Mouse (Mus musculus) urinary bladder, adult 2 months (tissue): ENCODE measurements around the gene Nfyb. TPM values are rescaled to one million over a fixed set of nuclear protein-coding genes. Genes with fewer than 3 reads are reported as not detected.

Source experiments
- DNase-seq: peaks from one replicate; pipeline ENCODE4 v3.0.0; 2022; ENCODE audit warnings: low spot score
- polyA plus RNA-seq: library from polyadenylated mRNA; depleted of rRNA; stranded (reverse); fragments of >200 nt; gene quantifications from 2 replicates; pipeline ENCODE4 v1.2.3, GENCODE M21; 2012; rRNA removed

Nfyb gene
- polyA plus RNA-seq: 23.2 and 24.1 TPM in 2 replicates

DNA sequence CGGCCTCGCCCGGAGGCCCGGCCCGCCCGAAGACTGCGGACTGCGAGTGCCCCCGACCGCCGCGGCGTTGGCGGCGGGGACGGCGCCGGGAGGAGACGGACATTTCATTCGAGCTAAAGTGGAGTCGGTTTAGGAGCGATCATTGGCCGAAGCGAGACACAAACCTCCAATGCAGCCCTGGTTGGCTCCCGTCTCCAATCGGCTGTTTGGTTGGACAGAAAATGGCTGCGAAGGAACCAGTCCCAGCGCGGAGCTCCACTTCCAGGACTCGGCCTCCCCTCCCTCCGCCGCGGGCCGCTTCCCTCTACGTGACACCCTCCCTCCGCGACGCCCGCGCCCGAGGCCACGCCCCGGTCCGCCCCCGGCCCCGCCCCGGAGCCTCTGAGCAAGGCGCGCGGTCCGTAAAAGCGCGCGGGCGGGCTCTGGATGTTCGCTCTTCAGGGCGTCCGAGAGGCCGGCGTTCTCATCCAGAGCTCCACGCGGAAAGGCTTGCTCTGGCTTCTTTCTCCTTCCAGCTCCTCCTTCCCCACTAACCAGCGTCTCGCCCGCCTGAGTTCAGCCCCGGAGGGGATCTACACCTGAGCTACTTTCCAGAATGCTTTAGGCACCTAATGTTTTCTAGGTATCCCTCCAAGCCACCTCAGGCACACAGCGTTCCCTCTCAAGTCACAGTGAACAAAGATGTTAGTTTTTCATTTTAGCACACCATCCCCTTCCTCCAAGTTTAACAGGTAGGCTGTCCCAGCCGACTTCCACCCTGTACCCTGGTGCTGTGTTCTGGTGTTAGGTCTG, at the start of gene Nfyb:
Gene Nfyb (minus strand): TSS at position 305 of the 792 bp plus-strand sequence.
- DNase-seq: peak; percentile 96

DNA sequence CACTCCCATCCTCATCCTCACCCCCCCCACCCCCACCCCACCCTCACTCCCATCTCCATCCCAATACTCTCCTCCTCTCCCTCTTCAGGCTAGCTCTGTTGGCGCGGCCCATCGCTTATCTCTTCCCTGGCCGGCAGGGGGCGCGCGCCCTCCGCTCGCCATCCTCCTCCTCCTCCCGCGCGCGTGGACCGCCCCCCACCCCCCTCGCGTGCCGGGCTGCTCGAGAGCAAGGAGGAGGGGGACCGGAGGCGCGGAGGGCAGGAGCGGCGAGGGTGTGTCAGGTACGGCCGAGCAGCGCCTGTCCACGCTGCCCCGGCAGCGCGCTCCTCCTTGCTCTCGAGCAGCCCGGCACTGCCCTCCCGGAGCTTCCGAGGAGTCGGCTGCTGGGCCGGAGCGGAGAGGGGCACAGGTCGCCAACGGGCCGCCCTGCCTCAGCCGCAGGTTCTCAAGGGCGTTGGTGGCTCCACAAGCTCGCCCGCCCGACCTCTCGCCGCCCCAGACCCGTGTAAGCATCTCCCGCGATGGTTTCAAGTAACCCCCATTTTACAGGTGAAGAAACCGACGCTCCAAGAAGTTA, 48.0 kb upstream of the Nfyb start:
- DNase-seq: peak; percentile 70

DNA sequence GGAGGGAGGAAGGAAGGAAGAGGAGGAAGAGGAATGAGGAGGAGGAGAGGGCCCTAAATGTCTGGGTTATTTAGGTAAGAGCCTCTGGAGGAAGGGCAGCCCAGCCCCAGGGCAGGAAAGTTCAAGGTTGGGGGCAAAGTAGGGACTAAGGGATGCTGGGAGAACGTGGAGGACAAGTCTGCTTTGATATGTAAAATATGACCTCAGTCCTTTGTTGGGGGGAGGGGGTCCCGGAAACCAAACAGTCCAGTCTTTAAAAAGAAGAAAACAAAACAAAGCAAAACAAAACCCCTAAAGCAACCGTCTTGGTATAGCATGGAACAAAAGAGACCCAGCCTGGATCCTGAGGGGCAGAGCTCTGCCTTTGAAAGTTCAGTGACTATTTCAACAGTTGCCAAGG, 45.4 kb upstream of the Nfyb start:
- DNase-seq: no peak

DNA sequence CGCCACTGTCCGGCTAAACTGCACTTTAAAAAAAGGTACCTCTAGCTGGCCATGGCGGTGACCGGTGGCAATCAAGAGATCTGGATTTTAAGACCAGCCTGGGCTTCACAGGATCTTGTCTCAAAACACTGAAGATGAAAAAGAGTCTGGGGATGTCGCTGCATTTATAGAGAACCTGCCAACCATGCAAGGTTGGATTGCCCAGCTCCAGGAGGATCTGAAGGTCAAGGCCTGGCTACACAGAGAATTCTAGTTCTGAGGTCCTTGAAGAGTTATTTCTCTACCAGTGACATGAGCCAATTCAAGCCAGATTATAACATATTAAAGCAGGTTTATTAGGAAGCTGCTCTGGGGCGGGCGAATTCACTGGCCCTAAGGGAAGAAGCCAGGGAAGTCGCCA, 44.9 kb upstream of the Nfyb start:
- no peak for DNase-seq

DNA sequence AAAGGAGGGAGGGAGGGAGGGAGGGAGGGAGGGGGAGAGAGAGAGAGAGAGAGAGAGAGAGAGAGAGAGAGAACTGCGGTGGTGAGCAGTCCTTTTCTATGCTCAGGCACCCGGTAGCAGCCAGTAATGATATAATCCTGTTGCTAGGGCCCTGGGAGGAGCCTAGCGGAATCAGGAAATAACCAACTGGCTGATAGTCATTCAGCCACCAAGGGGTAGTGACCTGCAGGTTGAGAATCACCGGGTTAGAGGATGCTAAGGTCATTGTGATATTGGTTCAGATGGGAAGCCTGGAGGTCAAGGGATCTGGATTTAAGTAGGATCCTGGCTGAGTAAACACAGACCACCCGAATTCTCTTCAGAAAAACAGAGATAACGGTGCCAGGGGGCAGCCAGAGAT, 44.2 kb upstream of the Nfyb start:
- no peak for DNase-seq

DNA sequence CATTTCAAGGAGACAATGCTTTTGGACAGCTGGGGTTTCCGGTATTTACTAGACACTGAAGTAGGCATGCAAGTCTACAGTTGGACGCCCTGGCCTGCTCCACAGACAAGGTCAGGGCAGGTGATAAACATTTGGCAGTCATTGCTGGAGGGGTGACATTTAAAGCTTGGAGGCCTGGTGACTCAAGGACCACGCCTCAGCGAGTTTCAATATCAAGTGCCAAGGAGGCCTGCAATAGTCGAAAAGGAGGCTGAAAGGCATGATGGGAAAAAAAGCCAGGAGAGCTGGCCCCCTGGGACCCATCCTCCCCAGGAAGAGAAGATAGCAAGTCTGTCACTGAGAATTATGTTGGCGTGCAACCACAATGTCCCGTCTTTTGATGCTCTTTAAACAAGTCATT, 43.3 kb upstream of the Nfyb start:
- DNase-seq: no peak

DNA sequence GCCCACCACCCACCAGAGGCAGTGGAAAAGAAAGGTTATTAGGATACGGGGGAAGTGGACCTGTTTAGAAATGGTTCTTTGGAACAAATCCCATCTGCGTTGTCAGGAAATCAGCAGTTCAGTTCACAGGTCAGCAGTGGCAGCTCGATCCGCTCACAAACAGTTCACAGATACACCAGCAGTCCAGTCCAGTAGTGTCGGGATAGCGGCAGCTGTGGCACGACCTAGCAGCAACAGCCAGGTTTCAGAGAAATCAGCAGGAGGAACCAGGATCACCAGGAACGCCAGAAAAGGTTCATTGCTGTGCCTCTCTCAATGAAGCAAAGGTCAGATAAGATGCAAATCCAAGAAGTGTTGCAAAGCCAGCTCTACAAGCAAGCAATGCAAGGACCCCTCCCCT, 42.5 kb upstream of the Nfyb start:
- DNase-seq: no peak

DNA sequence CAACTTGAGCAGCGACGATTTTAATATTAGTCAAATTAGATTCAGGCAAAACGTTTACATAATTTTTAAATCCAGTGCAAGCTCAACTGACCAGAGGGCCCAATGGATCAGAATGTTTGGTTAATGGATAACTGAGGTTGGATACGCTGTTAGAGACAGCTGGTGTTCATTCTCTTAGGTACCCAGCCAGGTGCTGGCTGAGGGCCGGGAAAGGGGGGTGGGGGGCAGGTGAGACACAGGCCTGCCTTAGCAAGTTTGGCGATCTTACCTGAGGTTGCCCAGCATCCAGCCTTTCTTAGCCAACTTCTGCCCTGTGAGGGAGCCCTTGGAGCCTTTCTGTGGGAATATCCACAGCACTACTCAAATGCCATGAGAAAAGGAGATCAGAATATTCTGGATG, 41.2 kb upstream of the Nfyb start:
- DNase-seq: no peak

DNA sequence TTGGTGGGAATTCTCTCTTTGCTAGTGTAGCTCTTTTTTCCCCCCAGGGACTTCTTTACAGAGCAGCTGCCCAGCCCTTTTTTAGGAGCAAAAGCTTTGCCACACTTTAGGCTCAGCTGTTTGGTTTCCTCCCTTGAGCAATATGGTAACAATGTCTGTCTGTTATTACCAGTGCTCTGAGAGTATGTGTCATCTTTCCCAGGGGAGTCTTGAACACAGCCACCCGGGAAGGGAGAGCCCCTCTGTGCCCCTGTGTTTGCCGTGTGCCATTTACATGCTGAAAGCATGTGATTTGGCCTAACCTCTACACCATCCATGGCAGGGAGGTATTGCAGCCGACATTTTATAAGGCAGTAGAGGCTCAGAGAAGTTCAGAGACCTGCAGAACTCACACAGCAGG, 40.5 kb upstream of the Nfyb start:
- DNase-seq: no peak

DNA sequence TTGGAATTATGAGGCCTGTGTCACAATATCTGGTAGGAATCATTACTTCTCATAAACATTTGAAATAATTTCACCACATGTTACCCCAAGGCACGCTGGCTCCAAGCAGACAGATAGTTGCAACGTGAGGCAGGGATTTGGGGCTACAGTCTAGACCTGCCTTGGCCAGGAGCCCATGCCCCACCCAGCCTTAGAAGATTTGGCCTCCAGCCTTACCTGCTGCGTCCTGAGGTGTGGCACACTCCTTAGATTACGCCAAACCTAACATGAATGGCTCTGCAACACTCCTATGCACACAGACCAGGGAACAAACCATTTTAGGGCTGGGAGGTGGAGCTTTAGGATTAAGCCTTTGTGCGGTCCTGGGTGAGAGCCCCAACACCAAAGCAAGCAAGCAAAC, 36.1 kb upstream of the Nfyb start:
- DNase-seq: no peak

DNA sequence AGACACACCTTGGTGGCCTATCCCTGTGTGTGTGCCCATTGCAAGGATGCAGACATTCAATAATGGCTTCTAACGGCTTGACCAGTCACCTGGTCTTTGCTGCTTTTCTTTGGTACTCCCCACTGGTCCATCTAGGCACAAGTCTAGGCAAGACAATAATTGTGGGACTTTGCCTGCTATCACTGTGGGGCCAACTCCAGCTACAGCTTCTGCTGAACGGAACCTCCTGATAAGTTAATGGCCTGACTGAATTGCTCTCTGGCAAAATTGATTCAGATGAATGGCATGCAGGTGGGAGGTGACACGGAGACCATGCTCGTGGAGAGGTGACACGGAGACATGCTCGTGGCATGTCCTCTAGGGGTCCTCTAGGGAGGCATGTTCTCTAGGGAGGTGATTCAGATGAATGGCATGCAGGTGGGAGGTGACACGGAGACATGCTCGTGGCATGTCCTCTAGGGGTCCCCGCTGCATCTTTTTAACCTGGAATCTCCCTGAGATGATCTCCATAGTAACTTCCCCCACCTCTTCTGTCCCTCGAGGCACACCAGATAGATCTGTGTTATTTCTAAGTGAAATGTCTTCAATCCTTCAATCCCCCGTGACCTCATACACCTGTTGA, 34.5 kb upstream of the Nfyb start:
- DNase-seq: no peak

DNA sequence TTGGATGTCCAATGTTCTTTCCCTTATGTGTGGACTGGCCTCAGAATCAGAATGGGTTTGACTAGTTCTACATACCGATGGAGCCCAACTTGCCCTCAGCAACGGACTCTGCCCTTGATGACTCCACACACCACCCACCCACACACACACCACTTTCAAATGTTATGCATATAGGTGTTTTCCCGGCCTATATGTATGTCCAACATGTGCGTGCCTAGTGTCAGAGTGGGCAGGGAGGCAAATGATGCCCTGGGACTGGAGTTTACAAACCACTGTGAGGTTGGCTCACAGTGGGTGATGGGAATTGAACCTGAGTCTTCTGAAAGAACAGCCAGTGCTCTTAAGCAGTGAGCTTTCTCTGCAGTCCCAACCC, 33.2 kb upstream of the Nfyb start:
- no peak for DNase-seq

DNA sequence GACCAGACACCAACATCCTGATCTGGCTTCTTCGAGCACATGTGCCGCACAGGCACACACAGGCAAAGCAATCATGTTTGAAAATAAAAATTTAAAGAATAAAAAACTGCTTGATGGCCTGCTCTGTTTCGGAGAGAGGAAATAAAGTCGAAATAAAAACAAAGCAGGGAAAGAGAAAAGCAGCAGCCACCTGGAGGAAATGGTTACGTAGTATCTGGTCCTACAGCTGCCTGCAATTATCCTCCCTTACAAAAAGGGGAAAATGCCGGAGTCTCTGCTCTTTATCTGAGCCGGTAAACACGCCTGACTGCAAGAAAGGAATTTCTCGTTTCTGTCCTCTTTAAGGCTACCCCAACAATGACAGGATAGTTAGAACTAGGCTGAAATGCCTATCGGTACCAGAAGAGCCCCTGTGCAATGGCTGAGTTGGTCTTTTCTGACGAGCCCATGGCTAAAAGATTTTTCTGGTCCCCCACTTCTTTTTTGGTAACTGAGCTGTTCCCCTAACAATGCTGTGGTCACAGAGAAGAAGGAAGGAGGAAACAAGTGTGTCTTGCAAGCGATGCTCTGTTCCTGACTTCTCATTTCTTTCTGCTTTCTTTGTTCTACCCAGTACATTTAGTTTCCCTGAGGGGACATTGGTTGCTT, 32.7 kb upstream of the Nfyb start:
- DNase-seq: no peak

DNA sequence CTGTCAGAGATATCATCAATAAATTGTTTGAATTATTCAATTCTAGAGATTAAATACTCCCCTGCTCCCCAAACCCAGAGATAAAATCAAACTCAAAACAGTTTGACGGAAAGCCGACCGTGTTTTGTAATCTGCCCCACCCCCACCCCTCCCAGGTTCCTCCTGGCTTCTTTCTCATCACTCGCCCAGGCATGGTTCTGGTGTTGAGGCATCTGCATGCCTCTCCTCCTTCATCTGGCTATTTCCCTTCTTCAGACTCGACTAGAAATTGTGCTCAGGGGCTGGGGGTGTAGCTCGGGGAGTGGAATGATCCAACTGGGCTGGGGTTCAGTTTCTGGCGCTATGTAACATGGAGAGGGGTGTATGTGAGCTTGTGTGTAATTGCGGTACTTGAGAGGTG, 31.8 kb upstream of the Nfyb start:
- DNase-seq: no peak

DNA sequence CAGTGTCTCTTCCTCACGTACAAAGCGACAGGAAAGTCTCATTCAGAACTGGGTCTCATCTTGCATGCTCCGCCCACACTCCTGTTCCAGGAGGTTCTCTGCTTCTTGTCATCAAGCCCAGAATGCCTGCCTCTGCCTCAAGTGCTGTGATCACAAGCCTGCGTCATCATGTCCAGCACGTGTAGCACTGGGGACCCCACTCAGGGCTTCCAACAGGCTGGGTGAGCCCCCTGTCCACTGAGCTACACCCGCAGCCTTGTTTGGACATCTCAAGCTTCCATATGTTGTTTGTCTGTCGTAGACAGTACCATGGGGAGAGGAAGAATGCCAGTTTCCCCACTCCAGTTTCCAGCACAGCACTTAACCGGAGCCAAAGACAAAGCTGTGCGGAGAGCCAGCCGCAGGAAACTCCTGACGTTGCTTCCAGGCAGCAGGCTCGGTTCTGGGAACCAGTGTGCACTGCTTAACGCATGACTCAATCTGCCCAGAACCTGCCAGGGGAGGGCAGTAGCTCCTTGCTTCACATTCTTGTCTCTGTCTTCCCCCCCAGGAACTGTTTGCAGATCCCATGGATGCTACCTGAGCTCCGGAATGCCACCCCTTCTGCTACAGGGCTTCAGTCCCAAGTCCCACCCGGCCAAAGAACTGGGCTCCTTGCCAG, 31.3 kb upstream of the Nfyb start:
- peak; percentile 54 for DNase-seq

DNA sequence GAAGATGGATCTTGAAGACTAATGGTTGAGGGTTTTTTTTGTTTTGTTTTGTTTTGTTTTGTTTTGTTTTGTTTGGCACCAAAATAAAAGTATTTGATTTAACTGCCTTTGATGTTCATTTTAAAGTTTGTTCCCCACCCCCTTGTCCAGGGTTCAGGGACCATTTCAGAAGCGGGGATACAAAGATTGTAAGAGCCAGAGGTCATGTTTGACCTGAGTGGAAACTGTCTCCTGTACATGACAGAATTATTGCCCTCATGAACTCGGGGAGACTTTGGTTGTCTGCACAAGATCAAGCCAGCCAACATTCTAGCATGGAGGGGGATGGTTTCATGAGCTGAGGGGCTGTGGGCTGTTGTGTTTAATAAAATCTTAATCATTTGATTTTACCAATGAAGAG, 28.4 kb upstream of the Nfyb start:
- DNase-seq: no peak

DNA sequence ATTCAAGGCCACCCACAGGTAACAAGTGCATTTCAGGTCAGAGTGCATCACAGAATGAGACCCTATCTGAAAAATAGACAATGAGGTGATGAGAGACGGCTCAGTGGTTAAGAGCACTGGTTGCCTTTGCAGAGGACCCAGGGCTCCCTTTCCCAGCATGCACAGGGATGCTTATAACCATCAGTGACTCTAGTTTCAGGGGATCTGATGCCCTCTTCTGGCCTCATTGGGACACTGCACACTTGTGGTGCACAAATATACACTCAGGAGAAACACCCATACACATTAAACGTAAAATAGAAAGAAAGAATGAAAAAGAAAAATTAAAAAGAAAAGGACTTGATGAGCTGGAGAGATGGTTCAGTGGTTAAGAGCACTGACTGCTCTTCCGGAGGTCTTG, 27.8 kb upstream of the Nfyb start:
- no peak for DNase-seq

DNA sequence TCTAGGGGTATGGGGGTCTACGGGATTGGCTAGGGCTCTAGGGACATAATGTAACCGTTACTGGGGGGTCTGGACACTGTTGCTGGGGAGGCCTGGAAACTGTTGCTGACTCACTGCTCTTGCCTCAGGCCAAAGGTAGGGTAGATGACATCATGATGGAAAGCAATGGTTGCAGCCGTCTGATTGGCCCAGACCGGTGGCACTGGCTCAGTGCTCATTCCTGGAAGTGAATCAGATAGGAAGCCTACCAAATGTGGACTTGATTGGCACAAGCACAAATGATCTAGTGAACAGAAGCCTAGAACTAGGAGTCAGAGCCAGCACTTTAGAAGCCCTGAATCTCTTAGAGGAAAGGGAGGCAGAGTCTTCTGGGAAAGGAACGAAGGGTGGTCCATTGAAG, 26.6 kb upstream of the Nfyb start:
- DNase-seq: no peak

DNA sequence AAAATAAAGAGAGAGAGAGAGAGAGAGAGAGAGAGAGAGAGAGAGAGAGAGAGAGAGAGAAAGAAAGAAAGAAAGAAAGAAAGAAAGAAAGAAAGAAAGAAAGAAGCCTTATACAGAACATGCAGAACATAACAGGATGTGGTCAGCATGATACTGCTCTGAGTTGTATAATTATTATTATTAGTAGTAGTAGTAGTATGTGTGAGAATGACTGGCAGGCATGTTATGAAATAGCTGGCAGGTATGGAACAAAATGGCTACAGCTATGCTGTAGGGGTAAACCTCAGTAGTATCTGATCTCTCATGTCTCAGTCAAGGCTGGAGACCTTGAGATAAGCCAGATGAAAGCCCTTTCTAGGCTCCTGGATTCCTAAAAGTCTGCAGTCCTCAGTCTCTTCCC, 25.2 kb upstream of the Nfyb start:
- no peak for DNase-seq

DNA sequence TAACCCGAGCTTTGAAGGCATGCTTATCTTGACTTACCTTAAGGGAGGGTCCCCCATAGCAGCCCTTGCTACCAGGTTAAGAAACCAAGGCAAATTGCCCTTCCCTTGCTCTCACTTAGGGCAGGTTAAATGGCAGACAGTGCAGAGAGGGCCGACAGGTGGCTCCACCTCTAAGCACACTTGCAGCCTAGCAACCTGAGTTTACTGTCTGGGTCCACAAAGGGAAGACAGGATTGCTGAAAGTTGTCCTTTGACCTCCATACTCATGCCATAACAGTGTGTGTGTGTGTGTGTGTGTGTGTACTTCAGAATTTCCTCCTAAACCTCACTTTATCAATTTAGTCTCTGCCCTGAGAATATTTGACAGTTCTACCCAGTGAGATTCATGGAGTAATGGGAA, 18.5 kb upstream of the Nfyb start:
- DNase-seq: no peak

DNA sequence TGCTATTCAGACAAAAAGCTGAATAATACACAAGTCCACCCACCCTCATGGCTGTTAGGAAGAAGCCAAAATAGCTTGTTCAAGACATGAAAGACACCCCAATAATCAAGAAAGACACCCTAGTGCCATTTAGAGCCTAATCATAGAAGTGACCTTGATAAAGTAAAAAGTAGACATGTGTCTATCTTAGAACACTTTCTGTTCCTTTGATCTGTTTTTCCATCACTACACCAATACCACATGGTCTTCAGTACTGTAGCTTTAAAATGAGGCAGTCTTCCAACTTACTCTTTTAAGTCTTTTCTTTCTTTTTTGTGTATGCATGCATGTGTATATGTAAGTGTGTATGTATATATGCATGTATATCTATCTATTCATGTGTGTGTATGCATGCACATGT, 16.9 kb upstream of the Nfyb start:
- DNase-seq: no peak

DNA sequence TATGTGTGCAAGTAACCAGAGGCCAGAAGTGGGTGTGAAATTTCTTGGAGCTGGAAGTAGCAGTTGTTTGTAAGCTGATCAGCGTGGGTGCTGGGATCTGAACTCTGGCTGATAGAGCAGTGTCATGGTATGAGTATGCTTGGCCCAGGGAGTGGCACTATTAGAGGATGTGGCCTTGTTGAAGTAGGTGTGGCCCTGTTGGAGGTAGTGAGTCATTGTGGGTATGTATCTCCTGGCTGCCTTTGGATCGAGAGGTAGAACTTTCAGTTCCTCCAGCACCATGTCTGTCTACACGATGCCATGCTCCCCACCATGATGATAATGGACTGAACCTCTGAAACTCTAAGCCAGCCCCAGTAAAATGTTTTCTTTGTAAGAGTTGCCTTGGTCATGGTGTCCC, 16.4 kb upstream of the Nfyb start:
- no peak for DNase-seq
